Mouse (Mus musculus): ENCODE data around the gene Trib3.
"Not testable (repeated sequence)": the region's sequence is repeated elsewhere in the genome, so short reads cannot be mapped to it uniquely, and the experiment has no call there.

DNA sequence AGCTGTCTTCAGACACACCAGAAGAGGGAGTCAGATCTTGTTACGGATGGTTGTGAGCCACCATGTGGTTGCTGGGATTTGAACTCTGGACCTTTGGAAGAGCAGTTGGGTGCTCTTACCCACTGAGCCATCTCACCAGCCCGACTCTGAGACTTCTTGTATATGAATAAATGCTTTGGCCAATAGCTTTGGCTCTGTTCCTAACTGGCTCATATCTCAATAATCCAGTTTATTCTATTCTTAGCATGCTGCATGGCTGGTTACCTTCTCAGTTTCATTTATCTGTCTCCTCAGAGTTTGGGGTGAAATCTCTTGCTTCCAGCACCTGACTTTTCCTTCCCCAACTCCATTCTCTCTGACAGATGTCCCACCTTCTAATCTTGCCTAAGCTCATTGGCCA, 54.2 kb downstream of the Trib3 start:
- TF ChIP-seq CTCF (IDR thresholded peaks at IDR 0.05; ENCODE audit: extremely low read depth, insufficient read length, insufficient replicate concordance, low read depth, low read length); POLR2A (IDR thresholded peaks at IDR 0.05; ENCODE audit: low read depth, low read length): not testable (repeated sequence)

Data from small intestine, adult 2 months (tissue).